Mouse (Mus musculus) B cell, adult 67 days (primary cell): Measurements from ENCODE around the gene 1700020N15Rik. TPM values are rescaled to one million over a fixed set of nuclear protein-coding genes. Genes with fewer than 3 reads are reported as not detected.

Source experiments
- total RNA-seq, 2 experiments: library from RNA; stranded (reverse); gene quantifications; 4 replicates each; pipeline ENCODE4 v1.2.4; 2023

1700020N15Rik gene
- not detected for total RNA-seq

GRCm38 (mm10) chrX:69945000-69945399 is at the start of gene 1700020N15Rik:
TSS of gene 1700020N15Rik (plus strand) at chrX:69945300.

